Mouse (Mus musculus): ENCODE data around the gene Tmem52b. TPM values are rescaled to one million over a fixed set of nuclear protein-coding genes. Genes with fewer than 3 reads are reported as not detected.
A peak's percentile ranks its signal among the peaks of the same experiment; 100 is the strongest.

The Tmem52b gene
- total and polyA plus RNA-seq, 3 experiments, result not detected

DNA sequence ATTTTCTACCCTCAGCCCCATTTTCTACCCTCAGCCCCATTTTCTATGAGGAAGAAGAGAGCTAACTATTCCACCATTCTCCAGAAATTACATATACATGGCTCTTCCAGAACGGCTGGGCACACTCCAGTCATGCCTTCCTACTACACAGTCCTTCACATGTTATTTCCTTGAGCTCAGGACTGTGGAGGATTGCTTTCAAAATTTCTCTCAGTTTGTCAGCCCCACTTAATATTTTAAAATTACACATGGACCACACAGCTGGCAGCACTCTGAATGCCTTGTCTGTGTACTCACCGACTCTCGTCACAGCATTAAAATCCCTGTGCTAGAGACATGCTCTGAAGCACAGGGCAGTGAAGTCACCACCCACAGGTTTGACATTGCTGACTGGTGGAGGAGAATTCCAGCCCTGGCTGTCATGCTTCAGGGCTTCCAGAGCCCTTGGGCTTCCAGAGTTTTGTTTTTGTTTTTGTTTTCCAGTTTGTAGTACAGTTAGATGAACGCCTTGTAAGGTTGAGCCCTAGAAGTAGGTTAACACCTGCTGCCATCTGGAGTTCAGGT is 22.4 kb downstream of the Tmem52b start:
- Histone ChIP-seq H3K4me2 (ENCODE audit: insufficient read depth, low read depth, poor library complexity, severe bottlenecking) (peak overlapping the region; percentile 70), H3K4me1 (ENCODE audit: control insufficient read depth in 1 of 2, insufficient read depth in 2 of 2) (peaks cover 7 to 41% of the 10 kb centered on the region in 2 experiments), H3K9ac (ENCODE audit: insufficient read depth, low read depth) (0 out of 2 replicates have a peak overlapping the region, but pooled peaks have one; percentile 1), H3K36me3 (replicated peaks in 1 of 2; ENCODE audit: control insufficient read depth in 1 of 2, insufficient read depth in 1 of 2, low read length in 1 of 2) (peaks cover 26 to 46% of the 10 kb centered on the region in 2 experiments), H3K27me3 (replicated peaks) (no peaks in the 10 kb centered on the region), H3K9me3 (replicated peaks; ENCODE audit: low read length) (no peaks in the 10 kb centered on the region), H3K4me3 (replicated peaks in 1 of 3; ENCODE audit: low read depth in 2 of 3, low read length in 2 of 3, poor library complexity in 1 of 3) (peak overlapping the region in 1 of 3 experiments; percentile 90), H3K79me2 (replicated peaks; ENCODE audit: control insufficient read depth, extremely low read depth, insufficient read depth, poor library complexity, severe bottlenecking) (peaks cover 27% of the 10 kb centered on the region), H3K27ac (ENCODE audit: insufficient read depth, low read depth) (no peak overlapping the region)
- no peak for DNase-seq (ENCODE audit: extremely low read depth)
- dilution Hi-C loops (cut with MboI; ENCODE audit: extremely low pct_ligation_motif_present, extremely low pct_unique_long_range_greater_than_20kb, low sequenced_read_pairs), result no loop called here
- no peak for TF ChIP-seq JUND (conservative IDR thresholded peaks at IDR 0.05; ENCODE audit: low read depth, low read length)
- no peak for TF ChIP-seq MXI1 (IDR thresholded peaks at IDR 0.05; ENCODE audit: low read depth, low read length)
- TF ChIP-seq RAD21 (IDR thresholded peaks at IDR 0.05; ENCODE audit: low read depth, low read length), result no peak
- no peak for TF ChIP-seq IRF4 (IDR thresholded peaks at IDR 0.05; ENCODE audit: low read depth, low read length)
- TF ChIP-seq MEF2A (IDR thresholded peaks at IDR 0.05; ENCODE audit: borderline replicate concordance, low read depth, low read length), result no peak
- no peak for TF ChIP-seq SMC3 (IDR thresholded peaks at IDR 0.05; ENCODE audit: low read depth, low read length)
- TF ChIP-seq TBP (conservative IDR thresholded peaks at IDR 0.05; ENCODE audit: low read depth, low read length), result no peak
- no peak for TF ChIP-seq MAFK (IDR thresholded peaks at IDR 0.05; ENCODE audit: insufficient replicate concordance, low read length)
- no peak for TF ChIP-seq ETS1 (conservative IDR thresholded peaks at IDR 0.05; ENCODE audit: low read depth, low read length)
- no peak for TF ChIP-seq EP300 (IDR thresholded peaks at IDR 0.05; ENCODE audit: low read length)
- no peak for TF ChIP-seq RCOR1 (conservative IDR thresholded peaks at IDR 0.05; ENCODE audit: low read depth, low read length)
- no peak for TF ChIP-seq ELF1 (IDR thresholded peaks at IDR 0.05; ENCODE audit: low read depth, low read length)
- no peak for TF ChIP-seq KAT2A (IDR thresholded peaks at IDR 0.05; ENCODE audit: insufficient replicate concordance, low read length)
- TF ChIP-seq HCFC1 (IDR thresholded peaks at IDR 0.05; ENCODE audit: low read depth, low read length), result no peak
- no peak for TF ChIP-seq CHD1 (IDR thresholded peaks at IDR 0.05; ENCODE audit: low read depth, low read length)
- no peak for TF ChIP-seq ZMIZ1 (IDR thresholded peaks at IDR 0.05; ENCODE audit: low read depth, low read length)
- no peak for TF ChIP-seq JUN (IDR thresholded peaks at IDR 0.05; ENCODE audit: insufficient read depth, low read depth, low read length)
- no peak for TF ChIP-seq USF1 (IDR thresholded peaks at IDR 0.05; ENCODE audit: low read depth, low read length)
- no peak for TF ChIP-seq ZKSCAN1 (IDR thresholded peaks at IDR 0.05; ENCODE audit: borderline replicate concordance, low read depth, low read length)
- in situ Hi-C loops (cut with MboI; ENCODE audit: low pct_ligation_motif_present, low pct_unique_long_range_greater_than_20kb, low sequenced_read_pairs), result loop anchor here (25.0 kb wide), 1 partner anchor 272 kb away; no protein-coding TSS in a partner anchor

DNA sequence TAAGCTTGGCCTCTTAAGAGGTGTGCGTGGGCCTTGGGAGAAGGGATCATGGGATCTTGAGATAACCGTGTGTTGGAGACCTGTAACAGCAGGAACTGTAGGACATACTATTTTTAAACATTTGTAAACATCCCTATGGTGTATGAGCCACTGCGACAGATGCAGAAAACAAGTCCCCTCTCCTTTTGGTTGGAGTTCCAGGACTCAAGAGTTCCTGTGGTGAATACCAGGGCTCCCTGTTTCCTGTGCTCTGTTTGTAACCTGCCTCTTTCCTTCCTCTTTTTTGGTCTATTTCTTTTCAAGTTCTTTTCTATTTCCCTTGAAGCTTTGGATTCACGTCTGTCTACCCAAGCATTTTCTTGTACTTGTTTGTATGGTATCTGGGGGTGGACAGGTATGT is 23.4 kb downstream of the Tmem52b start:
- DNase-seq (ENCODE audit: extremely low read depth), result no peak
- no peak overlapping the region for H3K4me3 ChIP-seq (replicated peaks in 1 of 3; ENCODE audit: low read depth in 2 of 3, low read length in 2 of 3, poor library complexity in 1 of 3)
- H3K4me1 ChIP-seq (ENCODE audit: control insufficient read depth in 1 of 2, insufficient read depth in 2 of 2), result peaks cover 7 to 41% of the 10 kb centered on the region in 2 experiments
- no peak for TF ChIP-seq RAD21 (IDR thresholded peaks at IDR 0.05; ENCODE audit: low read depth, low read length)
- no peak for TF ChIP-seq TBP (conservative IDR thresholded peaks at IDR 0.05; ENCODE audit: low read depth, low read length)
- TF ChIP-seq ZKSCAN1 (IDR thresholded peaks at IDR 0.05; ENCODE audit: borderline replicate concordance, low read depth, low read length), result no peak
- peaks cover 27% of the 10 kb centered on the region for H3K79me2 ChIP-seq (replicated peaks; ENCODE audit: control insufficient read depth, extremely low read depth, insufficient read depth, poor library complexity, severe bottlenecking)
- H3K9me3 ChIP-seq (replicated peaks; ENCODE audit: low read length), result no peaks in the 10 kb centered on the region
- no peak overlapping the region for H3K27ac ChIP-seq (ENCODE audit: insufficient read depth, low read depth)
- no peak overlapping the region for H3K9ac ChIP-seq (ENCODE audit: insufficient read depth, low read depth)
- no peaks in the 10 kb centered on the region for H3K27me3 ChIP-seq (replicated peaks)
- H3K4me2 ChIP-seq (ENCODE audit: insufficient read depth, low read depth, poor library complexity, severe bottlenecking), result no peak overlapping the region; the same call in 1 of the 2 replicates
- in situ Hi-C loops (cut with MboI; ENCODE audit: low pct_ligation_motif_present, low pct_unique_long_range_greater_than_20kb, low sequenced_read_pairs), result loop anchor here (25.0 kb wide), 1 partner anchor 273 kb away; no protein-coding TSS in a partner anchor
- dilution Hi-C loops (cut with MboI; ENCODE audit: extremely low pct_ligation_motif_present, extremely low pct_unique_long_range_greater_than_20kb, low sequenced_read_pairs), result no loop called here
- H3K36me3 ChIP-seq (replicated peaks in 1 of 2; ENCODE audit: control insufficient read depth in 1 of 2, insufficient read depth in 1 of 2, low read length in 1 of 2), result peaks cover 30 to 56% of the 10 kb centered on the region in 2 experiments

Data from CH12.LX (cell line).